ENCODE assay signal across 22 mouse cellular contexts in the genomic region with DNA sequence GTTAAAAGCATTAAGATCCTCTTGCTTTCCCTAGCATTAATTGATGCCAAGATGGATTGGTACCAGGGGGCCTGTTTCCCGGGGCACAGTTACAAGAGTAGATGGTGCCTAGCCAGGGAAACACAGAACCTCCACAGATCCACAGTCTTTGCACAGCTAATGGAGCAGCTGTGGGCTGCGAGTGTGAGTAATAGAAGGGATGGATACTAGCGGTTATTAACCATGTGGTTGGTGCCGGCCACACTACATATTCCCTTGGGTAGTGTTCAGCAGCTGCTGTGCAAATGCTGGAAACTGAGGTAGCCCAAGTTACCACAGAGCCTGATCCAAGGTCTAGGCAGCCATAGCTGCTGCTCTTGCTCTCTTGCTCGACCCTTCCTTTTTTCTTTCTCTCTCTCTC. TPM values are rescaled to one million over a fixed set of nuclear protein-coding genes. Genes with fewer than 3 reads are reported as not detected.
"Had no signal": no experiment of that assay in that cellular context is flagged by ENCODE, and none has a peak within 500 bp of the region (broad histone marks: within the 10 kb centered on the region; RNA-seq: fewer than 3 reads in every experiment).

No protein-coding gene starts in this region.

- H3K27me3 ChIP-seq: liver, embryonic 13.5 days had no signal

- H3K4me2 ChIP-seq: liver, embryonic 13.5 days; midbrain, embryonic 11.5 days had no signal

- H3K9me3 ChIP-seq: liver, embryonic 13.5 days had no signal

- H3K27ac ChIP-seq: kidney, postnatal 0 days; layer of hippocampus, adult 2 months; liver, embryonic 13.5 days; stomach, postnatal 0 days had no signal

- H3K9ac ChIP-seq: liver, embryonic 13.5 days had no signal

- H3K36me3 ChIP-seq: liver, embryonic 13.5 days had no signal

- H3K4me1 ChIP-seq: liver, embryonic 13.5 days had no signal

- DNase-seq: kidney, adult 2 months; kidney, postnatal 25 days; layer of hippocampus, adult 9-11 months; liver, embryonic 13.5 days; lung, adult 2 months; lung, postnatal 14 days; lung, postnatal 4 days; midbrain, embryonic 14.5 days; right cerebral cortex, postnatal 14 days; right cerebral cortex, postnatal 4 days; thymus, adult 2 months; thymus, postnatal 14 days; thymus, postnatal 4 days had no signal

- H3K4me3 ChIP-seq: layer of hippocampus, adult 2 months; liver, embryonic 13.5 days had no signal

RNA-seq across cellular contexts. Expression of gene AA467197, which starts 34.9 kb away (rescaled TPM):
- total RNA-seq: left cerebral cortex, adult 18-20 months; left cerebral cortex, postnatal 25 days; liver, adult 2 months; midbrain, postnatal 0 days had no signal
- polyA plus RNA-seq: kidney, embryonic 14.5 days; liver, adult 2 months had no signal
